Mouse (Mus musculus) bone marrow, adult 2 months (tissue): ENCODE data around the gene Pls1.

Experiments used
- CTCF ChIP-seq: fragments of 200-500 bp; IDR thresholded peaks from 2 replicates; pipeline ENCODE4 v1.5.1; 2011; ENCODE audit warnings: low read length, control low read depth; ENCODE audit not compliant: control insufficient read depth, insufficient read depth
- POLR2A ChIP-seq: fragments of 200-500 bp; IDR thresholded peaks from 2 replicates; pipeline ENCODE4 v1.6.1; 2011; ENCODE audit warnings: low read depth, mild to moderate bottlenecking, control low read depth, low read length, borderline replicate concordance; ENCODE audit not compliant: control insufficient read depth

DNA sequence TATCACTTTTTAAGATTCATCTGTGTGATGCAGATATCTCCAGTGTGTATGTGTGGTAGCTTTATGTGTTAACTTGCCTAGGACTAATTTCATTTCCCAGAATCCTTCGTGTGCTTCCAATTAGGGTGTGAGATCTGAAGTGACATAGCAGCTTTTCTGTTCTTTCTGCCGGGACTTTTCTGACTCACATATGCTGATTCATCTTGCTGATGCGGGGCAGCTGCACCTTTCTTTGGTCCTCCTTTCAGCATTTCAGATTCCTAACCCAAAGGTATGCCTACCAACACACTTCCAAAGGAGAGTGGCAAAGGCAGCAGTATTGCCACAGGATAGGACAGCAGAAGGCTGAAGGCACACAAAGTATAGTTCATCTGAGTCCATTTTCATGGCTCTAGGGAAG is 141.0 kb downstream of the Pls1 start:
- TF ChIP-seq CTCF (no peak), POLR2A (no peak)
